Mouse (Mus musculus): ENCODE data around the gene Dpep3. TPM values are rescaled to one million over a fixed set of nuclear protein-coding genes. Genes with fewer than 3 reads are reported as not detected.
A peak's percentile ranks its signal among the peaks of the same experiment; 100 is the strongest.

The Dpep3 gene
- polyA plus RNA-seq, 1 experiment from 2014 or later, result not detected

DNA sequence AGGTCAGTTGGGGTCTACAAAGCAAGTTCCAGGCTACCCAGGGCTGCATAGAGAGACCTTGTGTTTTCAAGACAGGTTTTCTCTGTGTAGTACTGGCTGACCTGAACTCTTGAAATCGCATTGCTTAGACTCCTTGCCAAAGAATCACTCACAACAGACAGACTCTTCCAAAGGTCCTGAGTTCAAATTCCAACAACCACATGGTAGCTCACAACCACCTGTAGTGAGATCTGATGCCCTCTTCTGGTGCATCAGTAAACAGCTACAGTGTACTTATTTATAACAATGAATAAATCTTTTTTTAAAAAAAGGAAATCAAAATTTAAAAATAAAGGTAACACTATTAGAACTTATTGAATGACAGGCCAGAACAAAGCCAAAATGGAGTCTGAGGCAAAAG lies 1.9 kb upstream of the Dpep3 start:
- Histone ChIP-seq H3K9ac (no peak overlapping the region), H3K4me2 (no peak overlapping the region), H3K4me3 (replicated peaks) (no peak overlapping the region), H3K9me3 (replicated peaks) (no peaks in the 10 kb centered on the region), H3K4me1 (replicated peaks) (peaks cover 7% of the 10 kb centered on the region; the same call in 1 of the 2 replicates), H3K27me3 (0 out of 2 replicates have a peak, but pooled peaks cover 14% of the 10 kb centered on the region), H3K36me3 (replicated peaks) (no peaks in the 10 kb centered on the region), H3K27ac (replicated peaks) (no peak overlapping the region)
- WGBS (ENCODE audit: insufficient replicate concordance), result 74% methylated on average over 1 of the region's 1 CpGs
- no peak for ATAC-seq (ENCODE audit: insufficient read depth)

- Histone ChIP-seq H3K4me3 (replicated peaks) (no peak overlapping the region), H3K4me2 (no peak overlapping the region), H3K27me3 (no peaks in the 10 kb centered on the region), H3K27ac (replicated peaks) (no peak overlapping the region), H3K9ac (no peak overlapping the region), H3K36me3 (replicated peaks) (no peaks in the 10 kb centered on the region), H3K9me3 (replicated peaks) (no peaks in the 10 kb centered on the region), H3K4me1 (replicated peaks) (0 out of 2 replicates have a peak, but pooled peaks cover 13% of the 10 kb centered on the region)
- no peak for ATAC-seq (ENCODE audit: insufficient read depth)
- WGBS (ENCODE audit: insufficient replicate concordance), result 69% methylated on average over 7 of the region's 7 CpGs
Measured at GRCm38 (mm10) chr8:105975363-105975762, 3.9 kb downstream of the Dpep3 start.

DNA sequence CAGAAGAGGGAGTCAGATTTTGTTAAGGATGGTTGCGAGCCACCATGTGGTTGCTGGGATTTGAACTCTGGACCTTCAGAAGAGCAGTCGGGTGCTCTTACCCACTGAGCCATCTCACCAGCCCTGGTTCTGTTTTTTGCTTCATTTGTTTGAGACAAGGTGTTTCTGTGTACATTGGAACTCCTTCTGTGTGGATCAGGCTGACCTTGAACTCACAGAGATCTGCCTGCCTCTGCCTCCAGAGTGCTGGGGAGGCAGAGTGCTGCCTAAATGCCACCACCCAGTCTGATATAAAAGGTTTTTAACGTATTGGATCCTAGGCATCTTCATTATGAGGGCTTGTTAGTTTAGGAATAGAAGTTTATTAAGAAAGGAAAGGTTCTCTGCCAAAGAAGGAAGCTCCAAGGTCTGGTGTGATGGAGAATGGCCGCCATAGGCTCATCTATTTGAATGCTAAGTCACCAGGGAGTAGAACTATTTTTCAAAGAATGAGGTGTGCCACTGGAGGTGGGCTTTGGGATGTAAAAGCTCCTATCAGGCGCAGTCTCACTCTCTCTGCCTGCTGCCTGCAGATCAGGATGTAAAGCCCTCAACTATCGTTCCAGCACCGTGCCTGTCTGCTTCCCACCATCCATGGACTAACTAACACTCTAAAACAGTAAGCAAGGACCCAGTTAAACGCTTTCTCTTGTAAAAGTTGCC lies 8.1 kb downstream of the Dpep3 start:
- Histone ChIP-seq H3K4me1 (replicated peaks) (peaks cover 30% of the 10 kb centered on the region), H3K36me3 (replicated peaks) (no peaks in the 10 kb centered on the region), H3K27me3 (no peaks in the 10 kb centered on the region), H3K4me3 (replicated peaks) (no peak overlapping the region), H3K4me2 (no peak overlapping the region), H3K9me3 (replicated peaks) (no peaks in the 10 kb centered on the region), H3K9ac (no peak overlapping the region), H3K27ac (replicated peaks) (no peak overlapping the region)
- no peak for ATAC-seq (ENCODE audit: insufficient read depth)
- WGBS (ENCODE audit: insufficient replicate concordance), result 71% methylated on average over 8 of the region's 8 CpGs

DNA sequence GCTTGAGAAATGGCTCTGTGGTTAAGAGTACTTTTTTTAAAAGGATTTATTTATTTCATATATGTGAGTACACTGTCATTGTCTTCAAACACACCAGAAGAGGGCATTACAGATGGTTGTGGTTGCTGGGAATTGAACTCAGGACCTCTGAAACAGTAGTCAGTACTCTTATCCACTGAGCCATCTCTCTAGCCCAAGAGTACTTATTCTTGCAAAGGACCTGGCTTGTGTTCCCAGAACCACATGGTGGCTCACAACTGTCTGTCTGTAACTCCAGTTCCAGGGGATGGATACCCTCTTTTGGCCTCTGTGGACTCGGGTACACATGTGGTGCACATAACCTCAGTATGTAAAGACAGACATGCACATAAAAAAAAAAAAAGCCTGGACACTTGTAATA lies 9.9 kb downstream of the Dpep3 start:
- H3K9me3 ChIP-seq (replicated peaks), result no peaks in the 10 kb centered on the region
- WGBS (ENCODE audit: insufficient replicate concordance), result 63% methylated on average over 1 of the region's 1 CpGs

DNA sequence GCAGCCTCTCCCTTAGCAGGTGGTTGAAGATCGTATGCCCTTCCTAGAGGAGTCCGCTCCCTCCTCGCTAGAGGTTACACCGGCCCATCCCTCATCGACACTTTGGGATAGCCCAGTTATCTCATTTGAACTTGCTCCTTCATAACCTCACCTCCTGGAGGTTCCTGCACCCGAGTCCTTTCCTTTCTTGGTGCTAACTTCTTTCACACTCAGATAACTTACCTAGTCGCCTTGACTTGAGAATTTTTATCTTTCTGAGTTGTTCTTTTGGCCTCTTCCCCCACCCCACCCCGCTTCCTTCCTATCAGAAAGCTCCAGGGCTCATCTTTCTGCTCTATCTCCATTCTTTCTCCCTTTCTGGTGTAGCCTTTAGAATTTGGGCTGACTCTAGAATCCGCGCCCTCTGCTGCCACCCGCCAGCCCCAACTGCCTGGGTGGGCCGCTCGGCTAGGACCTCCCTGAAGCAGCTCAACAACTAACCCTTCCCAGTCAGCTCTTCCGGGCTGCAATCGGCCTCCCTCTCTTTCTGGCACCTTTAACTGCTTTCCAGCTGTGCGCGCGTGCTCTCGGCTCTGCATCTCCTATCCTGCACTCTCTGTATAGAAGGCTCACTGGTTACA lies 12.4 kb downstream of the Dpep3 start:
- WGBS (ENCODE audit: insufficient replicate concordance), result 5% methylated on average over 19 of the region's 19 CpGs
- peak overlapping the region; percentile 93 for H3K27ac ChIP-seq (replicated peaks)
- H3K9me3 ChIP-seq (replicated peaks), result no peaks in the 10 kb centered on the region
- peaks cover 68% of the 10 kb centered on the region for H3K4me1 ChIP-seq (replicated peaks)
- H3K9ac ChIP-seq, result peak overlapping the region; percentile 75
- H3K4me3 ChIP-seq (replicated peaks), result peak overlapping the region; percentile 77
- no peaks in the 10 kb centered on the region for H3K27me3 ChIP-seq
- ATAC-seq (ENCODE audit: insufficient read depth), result peak; percentile 71
- no peaks in the 10 kb centered on the region for H3K36me3 ChIP-seq (replicated peaks)
- peak overlapping the region; percentile 97 for H3K4me2 ChIP-seq

More for the DNA sequence above, 9.9 kb downstream of the Dpep3 start:
- Histone ChIP-seq H3K4me2 (no peak overlapping the region), H3K27me3 (no peaks in the 10 kb centered on the region), H3K4me3 (replicated peaks) (no peak overlapping the region), H3K27ac (replicated peaks) (no peak overlapping the region), H3K36me3 (replicated peaks) (no peaks in the 10 kb centered on the region), H3K4me1 (replicated peaks) (peaks cover 47% of the 10 kb centered on the region), H3K9ac (no peak overlapping the region)
- ATAC-seq (ENCODE audit: insufficient read depth), result no peak

GRCm38 (mm10) chr8:105965905-105966341 lies 13.3 kb downstream of the Dpep3 start, which contains the start of gene Slc12a4:
Gene Slc12a4, minus strand, starts transcription at chr8:105966097.
- 1% methylated on average over 47 of the region's 47 CpGs for WGBS (ENCODE audit: insufficient replicate concordance)
- Histone ChIP-seq H3K9ac (peak within 1 kb of the TSS; percentile 75), H3K4me1 (replicated peaks) (peaks cover 77% of the 10 kb centered on the region), H3K4me3 (replicated peaks) (peak within 1 kb of the TSS; percentile 77), H3K27me3 (no peaks in the 10 kb centered on the region), H3K9me3 (replicated peaks) (no peaks in the 10 kb centered on the region), H3K27ac (replicated peaks) (peak within 1 kb of the TSS; percentile 93), H3K4me2 (peak within 1 kb of the TSS; percentile 97), H3K36me3 (replicated peaks) (no peaks in the 10 kb centered on the region)
- peak; percentile 74 for ATAC-seq (ENCODE audit: insufficient read depth)

- Histone ChIP-seq H3K27ac (replicated peaks) (peak overlapping the region; percentile 93), H3K27me3 (no peaks in the 10 kb centered on the region), H3K9me3 (replicated peaks) (no peaks in the 10 kb centered on the region), H3K4me2 (peak overlapping the region; percentile 97), H3K4me1 (replicated peaks) (peaks cover 82% of the 10 kb centered on the region), H3K4me3 (replicated peaks) (peak overlapping the region; percentile 77), H3K36me3 (replicated peaks) (peaks cover 3% of the 10 kb centered on the region), H3K9ac (peak overlapping the region; percentile 75)
- WGBS (ENCODE audit: insufficient replicate concordance), result 2% methylated on average over 40 of the region's 40 CpGs
- ATAC-seq (ENCODE audit: insufficient read depth), result peak; percentile 49
Measured at GRCm38 (mm10) chr8:105965266-105965904, 13.8 kb downstream of the Dpep3 start.

- Histone ChIP-seq H3K4me3 (replicated peaks) (peak overlapping the region; percentile 77), H3K36me3 (replicated peaks) (peaks cover 10% of the 10 kb centered on the region), H3K4me2 (peak overlapping the region; percentile 97), H3K27ac (replicated peaks) (peak overlapping the region; percentile 93), H3K4me1 (replicated peaks) (peaks cover 89% of the 10 kb centered on the region), H3K27me3 (no peaks in the 10 kb centered on the region), H3K9ac (peak overlapping the region; percentile 75), H3K9me3 (replicated peaks) (no peaks in the 10 kb centered on the region)
- WGBS (ENCODE audit: insufficient replicate concordance), result 52% methylated on average over 12 of the region's 12 CpGs
- no peak for ATAC-seq (ENCODE audit: insufficient read depth)
Measured at GRCm38 (mm10) chr8:105964506-105965265, 14.5 kb downstream of the Dpep3 start.

DNA sequence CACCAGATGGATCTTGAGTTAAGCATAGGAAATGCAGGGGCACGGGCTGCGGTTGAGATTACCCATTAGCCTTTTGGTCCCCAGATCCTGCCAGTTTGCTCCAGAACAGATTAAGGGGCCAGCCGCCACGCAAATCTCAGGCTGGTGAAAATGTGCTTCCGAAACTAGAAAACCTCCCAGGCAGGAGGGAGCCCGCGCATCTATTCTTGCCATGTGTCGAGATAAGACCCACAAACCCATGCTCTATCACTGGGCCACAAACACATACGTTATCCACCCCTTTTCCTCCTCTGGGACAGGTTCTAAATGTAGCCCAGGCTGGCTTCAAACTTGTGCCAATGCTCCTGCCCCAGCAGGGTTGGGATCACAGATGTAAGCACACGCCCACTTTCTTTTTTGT lies 17.7 kb downstream of the Dpep3 start:
- ATAC-seq (ENCODE audit: insufficient read depth), result peak; percentile 18; the same call in 1 of the 2 replicates
- peak overlapping the region; percentile 61 for H3K4me2 ChIP-seq
- H3K9me3 ChIP-seq (replicated peaks), result no peaks in the 10 kb centered on the region
- 25% methylated on average over 10 of the region's 10 CpGs for WGBS (ENCODE audit: insufficient replicate concordance)
- no peaks in the 10 kb centered on the region for H3K27me3 ChIP-seq
- H3K9ac ChIP-seq, result peak overlapping the region; percentile 28; the same call in 1 of the 2 replicates
- peak overlapping the region; percentile 13 for H3K4me3 ChIP-seq (replicated peaks)
- H3K27ac ChIP-seq (replicated peaks), result 0 out of 2 replicates have a peak overlapping the region, but pooled peaks have one; percentile 26
- peaks cover 75% of the 10 kb centered on the region for H3K4me1 ChIP-seq (replicated peaks)
- H3K36me3 ChIP-seq (replicated peaks), result peaks cover 29% of the 10 kb centered on the region

GRCm38 (mm10) chr8:105961101-105961500 lies 18.1 kb downstream of the Dpep3 start:
- H3K27ac ChIP-seq (replicated peaks), result 0 out of 2 replicates have a peak overlapping the region, but pooled peaks have one; percentile 26
- H3K36me3 ChIP-seq (replicated peaks), result peaks cover 34% of the 10 kb centered on the region
- no peaks in the 10 kb centered on the region for H3K27me3 ChIP-seq
- H3K4me3 ChIP-seq (replicated peaks), result peak overlapping the region; percentile 13
- WGBS (ENCODE audit: insufficient replicate concordance), result 59% methylated on average over 14 of the region's 14 CpGs
- no peak for ATAC-seq (ENCODE audit: insufficient read depth)
- peaks cover 71% of the 10 kb centered on the region for H3K4me1 ChIP-seq (replicated peaks)
- no peaks in the 10 kb centered on the region for H3K9me3 ChIP-seq (replicated peaks)
- peak overlapping the region; percentile 28; the same call in 1 of the 2 replicates for H3K9ac ChIP-seq
- peak overlapping the region; percentile 61 for H3K4me2 ChIP-seq

Data from liver, embryonic 15.5 days (tissue).